Mouse (Mus musculus) C2C12 (cell line): ENCODE results near the gene Selenoi.

Source experiments
- CEBPB ChIP-seq: IDR thresholded peaks from one replicate; pipeline ENCODE4 v1.6.1; 2011; ENCODE audit warnings: low read depth, mild to moderate bottlenecking, control low read depth, moderate library complexity
- CTCF ChIP-seq: IDR thresholded peaks from one replicate; pipeline ENCODE4 v1.5.1; 2011; ENCODE audit not compliant: control insufficient read depth, insufficient read depth, insufficient read length
- FOSL1 ChIP-seq: IDR thresholded peaks from one replicate; pipeline ENCODE4 v1.8.0; 2011; ENCODE audit warnings: mild to moderate bottlenecking, low read length; ENCODE audit not compliant: poor library complexity, insufficient read depth, severe bottlenecking
- MAX ChIP-seq: IDR thresholded peaks from one replicate; pipeline ENCODE4 v1.6.1; 2011; ENCODE audit warnings: mild to moderate bottlenecking, control low read depth
- MYOD1 ChIP-seq: IDR thresholded peaks from one replicate; pipeline ENCODE4 v1.6.1; 2011; ENCODE audit warnings: low read depth; ENCODE audit not compliant: control insufficient read depth, insufficient read length
- MYOG ChIP-seq: IDR thresholded peaks from one replicate; pipeline ENCODE4 v1.6.1; 2011; ENCODE audit not compliant: control insufficient read depth, insufficient read length; ENCODE audit errors: extremely low read depth
- USF1 ChIP-seq: IDR thresholded peaks from one replicate; pipeline ENCODE4 v1.6.1; 2011; ENCODE audit warnings: low read depth, mild to moderate bottlenecking, control low read depth, moderate library complexity

DNA sequence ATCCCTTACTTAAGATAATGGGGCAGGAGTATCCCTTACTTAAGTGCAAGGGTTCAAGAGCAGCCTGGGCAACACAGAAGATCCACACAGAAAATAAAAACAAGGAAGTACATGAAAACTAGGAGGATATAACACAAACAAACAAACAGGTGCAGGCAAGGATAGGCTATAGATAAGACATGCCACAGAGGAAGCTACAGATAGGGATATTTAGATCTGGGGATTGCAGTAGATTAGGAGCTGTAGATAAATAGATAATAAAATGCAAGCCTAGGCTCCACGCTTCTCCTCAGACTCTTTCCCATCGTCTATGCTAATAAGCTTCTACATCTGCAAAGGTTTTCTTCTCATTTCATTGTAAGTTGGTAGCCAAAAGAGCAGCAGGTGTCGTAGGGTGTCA, 27.3 kb upstream of the Selenoi start:
- TF ChIP-seq CTCF (no peak), MAX (no peak), USF1 (no peak), MYOD1 (no peak), CEBPB (no peak), MYOG (no peak), FOSL1 (no peak)
